Mouse (Mus musculus) kidney, adult 2 months (tissue): ENCODE measurements around the gene Snx6. TPM values are rescaled to one million over a fixed set of nuclear protein-coding genes. Genes with fewer than 3 reads are reported as not detected.

Experiments
- DNase-seq: peaks from one replicate; pipeline ENCODE4 v3.0.0; 2021
- H3K27ac ChIP-seq: fragments of 200-500 bp; 2 replicates; pipeline ENCODE4 v1.5.1; 2012; ENCODE audit warnings: low read depth, low read length, control low read depth, inconsistent platforms; ENCODE audit not compliant: insufficient read depth
- H3K27me3 ChIP-seq: fragments of 200-500 bp; replicated peaks from 2 replicates; pipeline ENCODE4 v1.6.1; 2012; ENCODE audit warnings: mild to moderate bottlenecking, moderate library complexity, low read length, inconsistent platforms; ENCODE audit not compliant: control insufficient read depth, insufficient read depth
- H3K36me3 ChIP-seq: fragments of 200-500 bp; 2 replicates; pipeline ENCODE4 v1.6.1; 2012; ENCODE audit warnings: mild to moderate bottlenecking, moderate library complexity, low read length, inconsistent platforms; ENCODE audit not compliant: control insufficient read depth, insufficient read depth
- H3K4me1 ChIP-seq: fragments of 200-500 bp; 2 replicates; pipeline ENCODE4 v1.6.1; 2011; ENCODE audit warnings: low read length; ENCODE audit not compliant: control insufficient read depth, insufficient read depth
- H3K4me3 ChIP-seq: fragments of 200-500 bp; 2 replicates; pipeline ENCODE4 v1.5.1; 2011; ENCODE audit warnings: mild to moderate bottlenecking, low read depth, low read length, control low read depth; ENCODE audit not compliant: insufficient read depth
- CTCF ChIP-seq: fragments of 200-500 bp; conservative IDR thresholded peaks from 2 replicates; pipeline ENCODE4 v1.5.1; 2011; ENCODE audit warnings: low read depth, mild to moderate bottlenecking, control low read depth, low read length, moderate library complexity, mixed read lengths; ENCODE audit not compliant: insufficient read depth, insufficient read length
- POLR2A ChIP-seq: fragments of 200-500 bp; IDR thresholded peaks from one replicate; pipeline ENCODE4 v1.6.1; 2011; ENCODE audit warnings: low read depth, low read length, control low read depth
- WGBS: fragments of 180-500 bp; shearing (Covaris S2); methylation state at CpG from one replicate; pipeline ENCODE4 v1.1.7; 2018; 5-methylcytosine and 5-hydroxymethylcytosine counted together
- polyA plus RNA-seq: library from polyadenylated mRNA; depleted of rRNA; stranded (reverse); fragments of >200 nt; gene quantifications from 2 replicates; pipeline ENCODE4 v1.2.3, GENCODE M21; 2012

Snx6 gene
- polyA plus RNA-seq, 1 experiment: 45.2 TPM

GRCm38 (mm10) chr12:54820684-54821161 is 25.2 kb upstream of the Snx6 start:
- H3K27me3 ChIP-seq: no peaks in the 10 kb centered on the region
- H3K4me1 ChIP-seq: peaks cover 2% of the 10 kb centered on the region; the same call in 1 of the 2 replicates
- no peak overlapping the region for H3K4me3 ChIP-seq
- H3K27ac ChIP-seq: no peak overlapping the region
- H3K36me3 ChIP-seq: no peaks in the 10 kb centered on the region
- TF ChIP-seq POLR2A (no peak), CTCF (no peak)
- DNase-seq: no peak
- 54% methylated on average over 2 of the region's 2 CpGs for WGBS

GRCm38 (mm10) chr12:54819181-54819935 is 23.9 kb upstream of the Snx6 start:
- H3K36me3 ChIP-seq: no peaks in the 10 kb centered on the region
- H3K27ac ChIP-seq: no peak overlapping the region
- no peak overlapping the region for H3K4me3 ChIP-seq
- H3K27me3 ChIP-seq: no peaks in the 10 kb centered on the region
- TF ChIP-seq CTCF (no peak), POLR2A (no peak)
- H3K4me1 ChIP-seq: peaks cover 2% of the 10 kb centered on the region; the same call in 1 of the 2 replicates
- DNase-seq: peak; percentile 92
- WGBS: 65% methylated on average over 6 of the region's 6 CpGs

GRCm38 (mm10) chr12:54810142-54810541 is 14.6 kb upstream of the Snx6 start:
- no peaks in the 10 kb centered on the region for H3K27me3 ChIP-seq
- no peak overlapping the region for H3K4me3 ChIP-seq
- TF ChIP-seq CTCF (no peak), POLR2A (no peak)
- WGBS: 53% methylated on average over 2 of the region's 2 CpGs
- no peak overlapping the region for H3K27ac ChIP-seq
- no peak for DNase-seq
- no peaks in the 10 kb centered on the region for H3K36me3 ChIP-seq
- H3K4me1 ChIP-seq: peaks cover 19% of the 10 kb centered on the region

- H3K27me3 ChIP-seq: no peaks in the 10 kb centered on the region
- WGBS: 63% methylated on average over 6 of the region's 6 CpGs
- TF ChIP-seq CTCF: no peak
- TF ChIP-seq POLR2A: no peak
- H3K27ac ChIP-seq: no peak overlapping the region
- DNase-seq: no peak
- no peaks in the 10 kb centered on the region for H3K36me3 ChIP-seq
- no peak overlapping the region for H3K4me3 ChIP-seq
- peaks cover 19% of the 10 kb centered on the region for H3K4me1 ChIP-seq
Measured at GRCm38 (mm10) chr12:54807481-54807880, 12.0 kb upstream of the Snx6 start.

- H3K4me3 ChIP-seq: no peak overlapping the region
- peak; percentile 68 for DNase-seq
- no peaks in the 10 kb centered on the region for H3K27me3 ChIP-seq
- WGBS: 38% methylated on average over 6 of the region's 6 CpGs
- peaks cover 19% of the 10 kb centered on the region for H3K4me1 ChIP-seq
- TF ChIP-seq CTCF (no peak), POLR2A (no peak)
- peak overlapping the region; percentile 78 for H3K27ac ChIP-seq
- H3K36me3 ChIP-seq: no peaks in the 10 kb centered on the region
Measured at GRCm38 (mm10) chr12:54806131-54806530, 10.6 kb upstream of the Snx6 start.

GRCm38 (mm10) chr12:54805254-54806002 is 9.9 kb upstream of the Snx6 start:
- peaks cover 19% of the 10 kb centered on the region for H3K4me1 ChIP-seq
- H3K36me3 ChIP-seq: no peaks in the 10 kb centered on the region
- peak overlapping the region; percentile 78 for H3K27ac ChIP-seq
- TF ChIP-seq CTCF (no peak), POLR2A (no peak)
- WGBS: 83% methylated on average over 6 of the region's 6 CpGs
- DNase-seq: no peak
- H3K27me3 ChIP-seq: no peaks in the 10 kb centered on the region
- no peak overlapping the region for H3K4me3 ChIP-seq

- Histone ChIP-seq H3K27ac (no peak overlapping the region), H3K27me3 (no peaks in the 10 kb centered on the region), H3K4me3 (no peak overlapping the region), H3K36me3 (no peaks in the 10 kb centered on the region), H3K4me1 (peaks cover 12% of the 10 kb centered on the region)
- TF ChIP-seq POLR2A (no peak), CTCF (no peak)
- DNase-seq: no peak
- 86% methylated on average over 3 of the region's 3 CpGs for WGBS
Measured at GRCm38 (mm10) chr12:54803531-54803930, 8.0 kb upstream of the Snx6 start.
